Mouse (Mus musculus) left cerebral cortex, adult 9 months (tissue): ENCODE measurements at regions not wholly inside any gene's neighbourhood (a gene's known extent, or its start where the extent isn't known, plus 50 kb on each side); places are given as distances from the start of the nearest gene placed in this dataset.

Experiments used
- DNase-seq, 2 experiments: peaks; one replicate each; pipeline ENCODE4 v3.0.0; 2022; ENCODE audit warnings: low spot score in 2 of 2

GRCm38 (mm10) chr1:12318029-12318428 lies 904.1 kb downstream of the A830018L16Rik start:
- no peak for DNase-seq

DNA sequence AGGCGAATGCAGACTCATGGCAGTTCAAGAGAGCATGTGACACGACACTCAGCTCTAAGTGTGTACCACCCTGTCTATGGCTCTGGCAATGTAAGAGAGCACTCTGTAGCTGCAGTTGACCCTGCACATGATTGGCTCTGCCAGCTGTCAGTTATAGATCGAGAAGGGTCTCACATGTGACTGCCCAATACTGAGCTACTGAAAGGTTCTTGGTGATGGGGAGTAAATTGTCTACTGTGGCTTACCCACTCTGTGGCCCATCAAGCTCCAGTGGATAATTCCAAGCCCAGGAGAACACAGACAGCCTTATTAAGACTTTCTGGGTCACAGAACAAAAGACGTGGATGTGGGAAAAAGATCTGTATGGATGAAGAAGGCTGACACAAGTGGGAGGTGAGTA lies 920.3 kb downstream of the A830018L16Rik start:
- DNase-seq, result no peak

DNA sequence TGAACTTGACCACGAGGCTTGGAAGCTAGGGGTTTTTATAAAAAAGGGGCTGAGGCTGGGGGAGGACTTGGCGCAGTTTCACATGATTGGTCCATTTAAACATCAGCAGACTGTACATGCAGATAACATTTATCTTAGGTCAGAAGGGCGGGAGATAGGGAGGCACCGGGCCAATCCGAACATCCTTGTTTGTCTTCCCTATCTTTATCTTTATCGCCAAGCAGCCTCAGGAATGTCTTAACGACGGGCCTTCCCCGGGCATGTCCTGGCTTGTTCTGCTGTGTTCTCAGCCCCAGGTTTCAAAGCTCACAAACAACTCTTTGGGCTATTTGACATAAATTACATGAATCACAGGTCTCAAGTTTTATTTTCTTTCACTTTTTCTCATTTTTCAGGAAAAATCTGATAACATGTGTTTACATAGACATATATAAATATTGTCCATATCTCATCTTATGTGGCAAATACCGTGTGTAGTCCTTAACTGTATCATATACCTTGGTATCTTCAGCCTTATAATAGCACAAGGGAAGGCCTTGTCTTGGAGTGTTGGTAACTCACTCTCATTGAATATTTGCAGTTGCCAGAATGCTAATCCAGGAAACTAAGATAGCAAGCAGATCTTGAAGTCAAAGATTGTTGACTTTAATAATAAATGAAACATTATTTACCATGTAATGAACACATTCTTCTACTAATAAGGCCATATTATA lies 931.0 kb downstream of the A830018L16Rik start:
- DNase-seq, result no peak

- no peak for DNase-seq
Measured at GRCm38 (mm10) chr1:12345439-12345819, 931.5 kb downstream of the A830018L16Rik start.

- DNase-seq, result no peak
Measured at GRCm38 (mm10) chr1:12354531-12354930, 940.6 kb downstream of the A830018L16Rik start.

GRCm38 (mm10) chr1:12367872-12368271 lies 954.0 kb downstream of the A830018L16Rik start:
- peak; percentile 48 to 75 for DNase-seq

GRCm38 (mm10) chr1:12372968-12373367 lies 959.1 kb downstream of the A830018L16Rik start:
- no peak for DNase-seq

DNA sequence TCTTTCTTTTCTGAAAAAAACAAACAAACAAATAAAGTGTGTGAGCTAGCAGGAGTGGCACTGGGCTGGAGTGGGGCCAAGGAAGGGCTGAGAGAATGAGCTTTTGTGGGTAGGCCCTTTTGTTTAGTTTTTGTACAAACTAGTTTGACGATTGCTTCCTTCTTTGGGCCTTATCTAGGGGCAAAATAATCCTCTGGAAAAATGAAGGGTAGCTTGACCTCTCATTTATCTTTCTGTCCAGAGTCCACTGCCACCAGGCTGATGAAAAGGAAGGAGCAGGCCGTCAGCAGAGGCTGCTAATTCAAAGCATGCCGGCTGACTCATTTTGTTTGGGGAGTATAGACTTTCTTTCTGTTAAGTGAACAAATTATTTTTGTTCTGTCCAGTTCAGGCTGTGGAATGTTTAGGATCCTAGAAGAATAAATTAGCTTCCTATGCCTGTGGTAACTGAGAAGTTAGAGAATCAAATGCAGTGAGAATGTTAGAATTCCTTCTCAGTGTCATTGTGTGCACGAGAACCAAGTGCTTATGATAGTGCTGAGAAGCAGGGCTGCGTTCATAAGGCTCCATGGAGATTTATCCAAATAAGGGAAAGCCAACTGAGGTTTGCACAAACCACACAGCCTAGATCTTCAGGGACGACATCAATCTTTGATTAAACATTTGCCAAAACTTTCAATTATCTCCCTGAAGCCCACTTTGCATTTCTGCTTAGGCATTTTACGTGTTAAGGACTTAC lies 984.4 kb downstream of the A830018L16Rik start:
- no peak for DNase-seq

DNA sequence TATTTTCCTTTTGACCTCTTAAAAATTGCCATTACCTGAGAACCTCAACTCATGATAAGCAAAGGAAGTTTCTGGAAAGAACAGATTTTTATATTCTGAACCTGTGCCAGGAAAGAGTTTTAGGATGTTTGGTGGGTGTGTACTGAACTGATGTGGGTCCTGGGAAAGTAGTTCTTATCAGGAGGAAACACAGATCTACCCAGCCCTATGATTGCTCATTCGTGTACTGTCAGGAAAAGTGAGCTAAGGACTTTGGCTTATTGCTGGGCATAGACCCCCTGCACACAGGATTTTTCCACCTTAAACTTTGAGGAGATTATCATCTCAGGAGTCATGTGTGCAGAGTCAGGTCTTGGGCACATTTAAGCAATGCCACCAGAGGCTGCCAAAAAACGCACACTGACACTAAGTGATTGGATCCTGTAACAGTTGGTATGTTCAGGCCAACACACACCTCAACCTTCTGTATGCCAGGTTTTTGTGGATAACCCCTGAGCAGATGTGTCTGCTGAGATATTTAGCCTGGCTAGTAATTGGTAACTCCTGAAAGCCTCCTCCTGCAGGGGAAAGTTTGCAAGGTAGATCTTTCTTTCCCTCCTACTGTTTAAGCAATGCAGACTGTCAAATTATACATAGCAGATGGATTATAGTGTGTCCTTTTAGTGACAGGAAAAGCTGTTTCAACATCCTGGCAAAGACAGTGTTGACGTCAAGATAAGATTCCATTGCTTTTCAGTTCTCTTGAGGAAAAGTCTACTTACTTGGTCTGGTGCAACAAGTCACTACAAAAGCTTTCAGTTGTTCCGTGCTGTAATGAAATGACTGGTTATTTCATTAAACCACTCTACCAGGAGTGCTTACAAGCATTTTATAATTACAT lies 991.7 kb downstream of the A830018L16Rik start:
- DNase-seq, result no peak

DNA sequence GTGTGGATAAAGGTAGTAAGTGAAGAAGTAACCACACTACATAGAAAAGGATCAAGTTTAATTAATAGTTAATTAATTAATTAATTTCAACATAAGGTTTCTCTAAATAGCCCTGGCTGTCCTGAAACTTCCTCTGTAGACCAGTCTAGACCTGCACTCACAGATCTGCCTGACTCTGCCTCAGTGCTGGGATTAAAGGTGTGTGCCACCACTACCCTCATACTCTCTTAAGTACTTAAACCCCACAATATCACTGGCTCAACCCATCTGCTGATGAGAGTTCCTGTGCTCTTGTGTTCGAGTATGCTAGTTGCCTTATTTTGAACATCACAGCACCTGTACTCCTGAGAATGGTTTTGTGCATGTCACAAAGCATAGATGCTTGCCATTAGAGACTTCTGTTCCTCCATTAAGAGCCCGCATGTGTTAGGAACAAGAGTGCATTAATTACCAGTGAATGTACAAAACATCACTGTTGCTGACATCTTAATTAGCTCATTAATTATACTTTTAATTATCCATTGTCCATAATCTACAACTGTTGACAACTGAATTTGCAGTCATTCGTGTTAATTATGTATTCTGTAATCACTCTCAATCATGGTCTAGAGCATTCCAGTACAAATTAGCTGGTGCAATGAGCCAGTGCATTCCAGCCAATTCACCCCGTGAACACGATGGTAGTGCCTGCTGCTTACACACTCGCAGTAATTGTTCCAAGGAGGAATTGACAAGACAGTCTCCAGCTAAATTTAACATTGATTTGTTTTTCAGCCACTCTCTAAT lies 996.0 kb downstream of the A830018L16Rik start:
- no peak for DNase-seq

DNA sequence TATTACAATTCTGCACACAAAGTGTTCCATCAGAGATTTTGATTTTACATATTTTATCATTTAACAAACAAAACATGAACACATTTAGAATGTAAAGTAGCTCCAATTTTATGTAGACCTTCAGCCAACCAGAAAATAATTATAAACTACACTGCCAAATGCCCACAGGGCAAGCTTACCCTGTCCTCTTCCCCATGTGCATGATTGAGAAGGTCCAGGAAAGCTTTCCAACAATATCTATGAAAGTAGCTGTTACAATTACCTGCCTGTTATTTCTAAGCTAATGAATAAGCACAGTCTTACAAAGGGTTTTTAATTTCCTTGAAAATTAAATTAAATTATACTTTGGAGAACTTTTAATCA lies 996.6 kb downstream of the A830018L16Rik start:
- no peak for DNase-seq

DNA sequence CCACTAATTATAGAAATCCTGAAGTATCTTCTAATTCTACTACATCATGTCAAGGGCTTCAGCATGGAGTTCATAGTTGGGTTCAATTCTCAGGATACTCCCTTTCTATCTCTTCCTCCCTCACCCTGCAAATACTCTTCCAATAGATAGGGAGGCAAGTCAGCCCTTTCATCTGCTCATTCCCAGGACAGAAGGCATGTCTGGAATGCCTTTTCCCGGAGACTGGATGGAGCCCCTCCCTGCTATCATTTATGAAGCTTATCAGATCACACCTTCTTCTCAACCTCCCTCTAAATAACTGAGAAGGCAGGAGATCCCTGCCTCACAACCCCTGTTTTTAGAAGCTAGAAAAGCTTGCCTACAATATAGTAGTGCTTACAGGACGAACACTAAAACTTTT lies 1010.6 kb downstream of the A830018L16Rik start:
- no peak for DNase-seq

GRCm38 (mm10) chr1:12437894-12438293 lies 1024.0 kb downstream of the A830018L16Rik start:
- DNase-seq, result no peak

GRCm38 (mm10) chr1:12466255-12466654 lies 1052.3 kb downstream of the A830018L16Rik start:
- DNase-seq, result no peak

DNA sequence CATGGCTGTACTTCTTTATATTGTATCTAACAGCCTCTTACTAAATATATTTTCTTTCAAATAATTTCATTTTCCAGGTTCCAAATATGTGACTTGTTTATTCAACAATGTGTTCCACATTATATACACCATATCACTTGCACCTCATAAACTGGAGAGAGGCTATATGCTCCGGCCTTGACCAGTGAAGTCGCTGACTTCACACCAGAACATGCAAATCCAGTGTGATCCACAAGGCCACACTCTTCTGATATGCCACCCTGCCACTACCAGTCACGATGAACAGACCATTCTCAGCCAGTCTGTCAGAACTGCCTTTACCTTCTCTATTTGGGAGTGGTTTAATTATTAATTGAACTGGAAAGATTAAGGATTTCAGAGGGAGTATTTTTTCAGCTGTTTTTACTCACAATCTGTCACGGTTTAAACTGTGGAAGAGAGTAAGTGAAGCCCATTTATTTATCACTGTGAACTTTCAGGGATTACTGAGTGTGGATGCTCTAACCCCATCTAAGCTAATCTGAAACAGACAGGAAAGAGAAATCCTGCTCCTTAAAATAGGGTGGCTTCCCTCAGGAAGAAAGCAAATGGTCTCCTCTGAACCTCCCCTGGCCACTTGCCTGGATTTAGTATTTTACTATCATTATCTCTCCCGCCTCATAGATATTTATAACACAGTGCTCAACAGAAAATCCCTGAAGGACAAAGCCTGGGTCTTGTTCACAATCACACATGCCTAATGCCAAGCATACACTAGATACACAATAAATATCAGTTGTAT lies 1065.3 kb downstream of the A830018L16Rik start:
- no peak for DNase-seq

- DNase-seq, result peak in 1 of 2 experiments; percentile 40
Measured at GRCm38 (mm10) chr1:12500442-12500841, 1086.5 kb downstream of the A830018L16Rik start.

DNA sequence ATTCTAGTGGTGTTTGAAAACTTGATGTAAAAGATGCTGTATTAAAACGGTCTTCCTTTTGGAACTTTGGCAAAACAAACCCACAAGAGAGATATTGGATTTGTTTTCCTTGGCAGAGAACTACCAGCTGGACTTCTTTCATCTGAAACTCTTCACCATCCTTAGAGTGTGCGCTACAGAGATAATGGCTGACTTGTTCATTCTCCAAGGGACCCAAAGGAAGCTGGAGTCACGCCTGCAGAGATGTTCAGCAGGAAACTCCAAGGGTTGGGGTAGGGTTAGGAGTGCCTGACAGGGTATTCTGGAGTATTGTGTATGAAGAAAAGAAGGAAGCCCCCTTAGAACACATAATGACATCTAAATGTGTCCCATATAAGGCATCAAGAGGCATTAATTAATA lies 1094.1 kb downstream of the A830018L16Rik start:
- no peak for DNase-seq

DNA sequence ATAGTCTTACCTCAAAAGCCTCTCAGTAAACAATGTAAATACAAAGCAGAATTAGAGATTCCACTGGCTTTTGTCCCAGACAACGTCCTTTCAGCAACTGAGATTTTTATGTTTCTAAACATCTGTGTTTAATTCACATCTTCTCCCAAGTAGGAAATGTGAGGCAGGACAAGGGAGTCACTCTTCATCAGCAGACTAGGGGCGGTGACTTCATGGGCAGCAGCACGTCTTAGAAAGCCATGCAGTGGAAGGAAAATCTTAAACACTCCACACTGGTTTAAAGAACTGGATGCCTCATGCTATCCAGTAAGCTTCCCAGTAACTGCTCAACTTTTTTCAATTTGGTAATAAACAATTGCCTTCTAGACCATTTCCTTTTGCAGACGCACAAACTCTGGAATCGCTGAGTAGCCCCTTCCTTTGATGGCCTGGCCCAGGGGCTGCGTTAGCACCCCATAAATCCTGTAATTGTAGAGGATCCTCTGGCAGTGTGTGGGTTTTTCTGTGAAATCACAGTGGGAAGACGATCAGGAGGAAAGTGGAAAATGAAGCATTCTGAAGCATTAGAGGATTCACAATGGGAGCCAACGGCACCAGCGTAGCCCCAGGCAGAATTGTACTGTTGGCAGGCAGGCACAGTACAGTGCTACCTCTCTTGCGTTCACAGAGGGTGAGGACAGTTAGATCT lies 1096.4 kb downstream of the A830018L16Rik start:
- no peak for DNase-seq

GRCm38 (mm10) chr1:12519601-12520000 lies 1105.7 kb downstream of the A830018L16Rik start:
- DNase-seq, result no peak

GRCm38 (mm10) chr1:12555859-12556258 lies 1142.0 kb downstream of the A830018L16Rik start:
- peak in 1 of 2 experiments; percentile 10 for DNase-seq
